Mouse (Mus musculus): Measurements from ENCODE around the gene Ypel2.

Gene Ypel2

DNA sequence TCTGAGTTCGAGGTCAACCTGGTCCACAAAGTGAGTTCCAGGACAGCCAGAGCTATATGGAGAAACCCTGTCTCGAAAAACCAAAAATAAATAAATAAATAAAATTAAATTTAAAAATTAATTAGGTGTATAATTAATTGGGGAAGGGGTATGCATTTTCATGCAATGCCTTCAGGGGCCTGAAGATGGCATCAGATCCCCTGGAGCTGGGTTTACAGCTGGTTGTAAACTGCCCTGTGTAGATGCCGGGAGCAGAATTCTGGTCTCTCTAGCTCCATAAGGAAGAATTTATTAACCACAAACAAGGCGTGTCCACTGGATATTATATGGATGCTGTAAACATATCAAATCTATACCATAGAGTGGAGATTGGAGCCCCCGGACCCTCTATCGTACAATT lies 87.2 kb downstream of the Ypel2 start:
- intact Hi-C loops (cut with DNase I) = loop anchor here (10.0 kb wide), 1 partner anchor 179 kb away; the partner anchor contains the start of gene Smg8

DNA sequence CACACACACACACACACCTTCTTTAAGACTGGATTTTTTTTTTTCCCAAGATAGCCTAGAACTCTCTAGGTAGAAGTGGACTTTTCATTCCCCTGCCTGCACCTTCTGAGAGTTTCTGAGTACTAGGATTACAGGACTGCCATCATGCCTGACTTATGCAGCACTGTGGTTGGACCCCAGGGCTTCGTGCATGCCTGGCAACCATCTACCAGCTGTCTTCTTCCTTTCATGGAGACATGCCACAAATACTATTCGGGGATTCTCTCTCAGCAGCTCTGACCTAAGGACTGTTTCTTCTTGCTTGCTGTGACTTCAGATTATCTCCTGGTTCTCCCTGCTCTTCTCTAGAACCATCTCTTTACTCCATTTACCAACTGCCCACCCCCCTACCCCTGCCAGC lies 88.2 kb downstream of the Ypel2 start:
- intact Hi-C loops (cut with DNase I) = loop anchor here (10.0 kb wide), 1 partner anchor 180 kb away; the partner anchor contains the start of gene Smg8

DNA sequence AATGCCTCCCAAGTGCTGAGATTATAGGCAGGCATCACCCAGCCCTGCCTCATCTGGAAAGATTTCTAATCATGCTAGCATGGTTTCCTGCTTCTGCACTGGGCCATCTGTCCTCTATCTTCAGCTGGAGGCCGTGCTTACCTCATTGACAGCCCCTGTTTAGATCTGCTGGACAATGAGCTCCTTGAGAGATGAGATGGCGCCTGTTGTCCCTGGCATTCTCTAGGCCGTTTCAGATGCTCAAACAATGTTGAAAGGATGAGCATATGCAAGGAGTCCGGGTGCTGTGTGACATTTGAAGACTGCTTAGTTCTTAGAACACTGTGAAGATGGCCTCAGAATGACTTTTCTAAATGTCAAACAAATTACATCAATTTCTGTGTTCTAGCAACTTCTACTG lies 88.8 kb downstream of the Ypel2 start:
- intact Hi-C loops (cut with DNase I) = loop anchor here (10.0 kb wide), 1 partner anchor 180 kb away; the partner anchor contains the start of gene Smg8

DNA sequence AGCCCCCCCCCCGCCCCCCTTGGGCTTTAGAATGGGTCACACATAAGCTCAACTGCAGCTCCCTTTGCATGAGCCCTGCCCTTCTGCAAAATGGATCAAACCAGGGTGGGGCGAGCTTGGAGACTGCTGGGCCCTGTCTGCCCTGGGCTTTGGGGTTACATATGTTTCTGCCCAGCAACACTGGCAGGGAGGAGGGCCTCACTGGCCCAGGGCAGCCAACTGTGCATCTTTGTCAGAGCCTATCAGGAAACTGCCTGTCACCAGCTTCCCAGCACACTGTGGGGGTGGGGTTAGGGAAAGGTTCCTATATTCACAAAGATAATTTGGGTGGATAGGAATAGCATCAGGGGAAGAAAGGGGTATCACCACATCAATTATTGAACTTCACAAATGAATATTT lies 95.1 kb downstream of the Ypel2 start:
- intact Hi-C loops (cut with DNase I) = loop anchor here (10.0 kb wide), 1 partner anchor 96 kb away; the partner anchor contains the start of gene Ypel2

DNA sequence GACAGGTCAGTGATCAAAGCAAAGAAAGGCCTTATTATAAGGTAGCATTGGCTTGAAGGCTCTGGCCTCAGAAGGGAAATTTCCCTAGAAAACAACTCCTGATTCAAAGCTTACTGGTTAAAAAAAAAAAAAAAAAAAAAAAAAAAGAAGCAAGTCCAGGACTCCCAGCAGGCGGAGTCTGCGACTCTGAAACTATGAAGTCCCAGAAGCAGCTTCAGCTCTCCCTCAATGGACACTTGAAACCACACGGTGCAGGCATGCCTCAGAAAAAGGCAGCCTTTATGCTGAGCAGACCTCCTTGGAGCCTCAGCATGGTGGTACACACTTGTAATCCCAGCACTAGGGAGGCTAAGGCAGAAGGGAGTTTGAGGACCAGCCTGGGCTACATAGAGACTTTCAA lies 97.9 kb downstream of the Ypel2 start:
- intact Hi-C loops (cut with DNase I) = loop anchor here (10.0 kb wide), 1 partner anchor 99 kb away; the partner anchor contains the start of gene Ypel2

DNA sequence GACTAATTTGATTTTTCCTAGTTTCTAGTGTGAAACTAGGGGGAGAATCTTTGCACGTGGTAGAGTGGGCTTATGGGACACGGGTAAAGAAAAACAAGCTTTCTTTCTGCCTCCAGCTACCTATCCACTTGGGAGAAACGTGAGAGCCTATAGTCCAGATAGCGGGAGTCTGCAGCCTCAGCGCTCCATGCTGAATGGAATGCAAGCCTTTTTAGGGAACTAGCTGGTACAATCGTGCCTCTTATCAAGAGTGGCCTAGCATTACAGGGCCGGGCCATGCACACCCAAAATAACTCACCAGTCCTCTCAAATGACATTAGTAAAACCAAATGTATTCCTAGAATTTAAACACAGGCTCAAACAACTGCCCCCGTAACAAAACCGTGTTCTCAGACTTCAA lies 98.4 kb downstream of the Ypel2 start:
- intact Hi-C loops (cut with DNase I) = loop anchor here (10.0 kb wide), 1 partner anchor 100 kb away; the partner anchor contains the start of gene Ypel2

DNA sequence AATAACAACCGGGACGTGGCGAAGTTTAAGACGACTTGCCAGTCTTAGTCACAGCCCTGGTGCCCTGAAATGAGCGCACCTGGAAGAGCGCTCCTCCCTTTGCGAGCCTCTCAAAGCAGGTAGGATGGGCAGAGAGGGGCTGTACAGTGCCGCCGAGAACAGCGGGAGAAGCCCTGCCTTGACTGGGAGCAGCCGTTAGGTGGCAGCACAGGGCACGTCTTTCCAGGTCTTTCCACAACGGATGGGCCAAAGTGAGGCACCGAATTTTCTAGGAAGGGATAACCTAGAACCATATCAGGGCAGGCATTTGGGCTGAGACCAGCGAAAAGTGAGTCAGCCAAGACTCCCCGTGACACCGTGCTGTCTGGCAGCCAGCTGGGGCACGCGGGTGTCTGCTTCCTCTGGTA lies 99.3 kb downstream of the Ypel2 start:
- intact Hi-C loops (cut with DNase I) = loop anchor here (10.0 kb wide), 1 partner anchor 101 kb away; the partner anchor contains the start of gene Ypel2

DNA sequence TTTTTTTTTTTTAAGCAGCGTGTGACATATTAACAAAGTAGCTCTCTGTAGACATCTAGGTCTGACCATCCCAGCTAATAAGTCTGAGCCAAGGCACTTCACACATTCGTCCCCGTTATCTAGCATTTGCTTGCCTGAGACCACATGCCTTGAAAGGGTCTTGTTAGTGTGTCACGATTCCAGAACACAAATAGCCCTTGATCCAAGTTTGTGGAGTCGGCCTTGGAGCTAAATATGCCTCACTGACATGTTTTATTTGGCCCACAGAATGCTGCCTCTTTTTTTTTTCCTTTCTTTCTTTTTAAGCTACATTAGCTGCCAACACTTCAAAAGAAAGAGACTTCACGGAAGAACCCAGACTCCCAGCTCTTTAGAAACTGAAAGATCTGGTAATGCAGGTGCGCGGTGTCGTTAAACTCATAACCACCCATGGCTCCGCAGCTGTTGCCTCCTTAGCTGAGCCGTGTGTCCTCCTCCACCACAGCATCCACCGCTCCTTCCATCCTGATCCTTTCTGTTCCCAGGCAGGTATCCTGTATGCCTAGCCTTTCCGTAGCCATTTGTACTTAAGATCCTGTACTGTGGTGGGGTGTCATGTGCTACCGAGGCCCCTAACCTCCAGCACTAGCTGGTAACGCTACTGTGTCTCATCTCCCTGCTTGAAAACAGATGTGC lies 100.4 kb downstream of the Ypel2 start:
- intact Hi-C loops (cut with DNase I) = loop anchor here (10.0 kb wide), 1 partner anchor 102 kb away; the partner anchor contains the start of gene Ypel2

Measured in adrenal gland (tissue).